Mouse (Mus musculus) heart, postnatal 0 days (tissue): ENCODE results near the gene Six3.

Source experiments
- CTCF ChIP-seq: IDR thresholded peaks from 2 replicates; pipeline ENCODE4 v1.5.1; 2016; ENCODE audit warnings: antibody characterized with exemption, control low read depth, low read depth
- EP300 ChIP-seq: IDR thresholded peaks from 2 replicates; pipeline ENCODE4 v1.6.1; 2016; ENCODE audit warnings: antibody characterized with exemption, low read depth

DNA sequence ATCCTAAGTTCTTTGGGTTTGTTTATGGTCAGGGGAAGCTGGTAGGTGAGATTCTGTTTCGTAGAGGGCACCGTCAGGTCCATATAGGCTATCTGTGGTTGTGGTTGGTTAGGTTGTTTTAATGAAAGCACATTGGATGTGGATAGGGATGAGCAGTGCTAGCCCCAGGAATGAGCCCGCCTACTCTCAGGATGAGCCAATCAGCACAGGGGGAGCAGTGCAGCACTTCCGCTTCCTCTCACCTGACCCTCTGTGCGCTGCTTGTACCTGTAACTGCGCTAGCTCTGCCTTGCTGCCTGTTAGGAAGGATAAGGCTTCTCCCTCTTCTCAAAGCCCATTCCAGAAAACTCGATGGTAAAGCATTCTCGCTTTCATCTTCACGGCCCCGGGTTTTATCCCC lies 17.6 kb upstream of the Six3 start:
- no peak for TF ChIP-seq CTCF
- TF ChIP-seq EP300: no peak
